Mouse (Mus musculus): ENCODE measurements around the gene Akr1b10. TPM values are rescaled to one million over a fixed set of nuclear protein-coding genes. Genes with fewer than 3 reads are reported as not detected.

Gene Akr1b10
- polyA plus RNA-seq, 1 experiment: not detected

DNA sequence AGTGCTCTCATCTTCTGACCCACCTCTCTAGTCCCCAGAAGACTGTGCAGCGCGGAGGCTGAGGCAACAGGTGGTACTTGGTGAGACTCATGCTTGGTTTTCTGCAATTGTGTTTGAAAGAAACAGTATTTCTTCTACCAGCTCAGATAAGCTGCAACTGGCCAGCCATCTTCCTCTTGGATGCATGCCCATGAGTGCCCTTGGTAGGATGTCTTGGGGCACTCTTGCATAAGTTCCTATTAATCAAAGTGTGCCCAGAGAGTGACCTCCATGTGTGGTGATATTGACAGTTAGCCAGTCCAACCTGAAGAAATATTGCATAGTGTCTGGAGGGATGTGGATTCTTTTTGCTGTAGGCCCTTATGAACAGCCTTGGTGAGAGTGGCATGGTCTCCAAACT is 32.5 kb downstream of the Akr1b10 start:
- TF ChIP-seq CTCF (IDR thresholded peaks at IDR 0.05; ENCODE audit: insufficient read depth, low read depth, low read length) (no peak), POLR2A (IDR thresholded peaks at IDR 0.05; ENCODE audit: insufficient read depth, low read depth, low read length) (no peak)
- 100% methylated on average over 2 of the region's 2 CpGs for WGBS
- Histone ChIP-seq H3K4me3 (ENCODE audit: insufficient read depth, low read depth, low read length) (no peak overlapping the region), H3K4me1 (ENCODE audit: control insufficient read depth, insufficient read depth, low read length) (no peaks in the 10 kb centered on the region), H3K27ac (ENCODE audit: insufficient read depth, low read depth, low read length) (no peak overlapping the region)

- Histone ChIP-seq H3K27ac (ENCODE audit: insufficient read depth, low read depth, low read length) (no peak overlapping the region), H3K4me1 (ENCODE audit: control insufficient read depth, insufficient read depth, low read length) (no peaks in the 10 kb centered on the region), H3K4me3 (ENCODE audit: insufficient read depth, low read depth, low read length) (no peak overlapping the region)
- TF ChIP-seq CTCF (IDR thresholded peaks at IDR 0.05; ENCODE audit: insufficient read depth, low read depth, low read length) (no peak), POLR2A (IDR thresholded peaks at IDR 0.05; ENCODE audit: insufficient read depth, low read depth, low read length) (no peak)
These were observed 35.1 kb downstream of the Akr1b10 start for GRCm38 (mm10) chr6:34419071-34419470.

GRCm38 (mm10) chr6:34439006-34439405 is 55.0 kb downstream of the Akr1b10 start:
- no peak for TF ChIP-seq CTCF (IDR thresholded peaks at IDR 0.05; ENCODE audit: insufficient read depth, low read depth, low read length)
- TF ChIP-seq POLR2A (IDR thresholded peaks at IDR 0.05; ENCODE audit: insufficient read depth, low read depth, low read length): no peak
- Histone ChIP-seq H3K4me3 (ENCODE audit: insufficient read depth, low read depth, low read length) (no peak overlapping the region), H3K4me1 (ENCODE audit: control insufficient read depth, insufficient read depth, low read length) (no peaks in the 10 kb centered on the region), H3K27ac (ENCODE audit: insufficient read depth, low read depth, low read length) (no peak overlapping the region)
- WGBS: 63% methylated on average over 2 of the region's 2 CpGs

DNA sequence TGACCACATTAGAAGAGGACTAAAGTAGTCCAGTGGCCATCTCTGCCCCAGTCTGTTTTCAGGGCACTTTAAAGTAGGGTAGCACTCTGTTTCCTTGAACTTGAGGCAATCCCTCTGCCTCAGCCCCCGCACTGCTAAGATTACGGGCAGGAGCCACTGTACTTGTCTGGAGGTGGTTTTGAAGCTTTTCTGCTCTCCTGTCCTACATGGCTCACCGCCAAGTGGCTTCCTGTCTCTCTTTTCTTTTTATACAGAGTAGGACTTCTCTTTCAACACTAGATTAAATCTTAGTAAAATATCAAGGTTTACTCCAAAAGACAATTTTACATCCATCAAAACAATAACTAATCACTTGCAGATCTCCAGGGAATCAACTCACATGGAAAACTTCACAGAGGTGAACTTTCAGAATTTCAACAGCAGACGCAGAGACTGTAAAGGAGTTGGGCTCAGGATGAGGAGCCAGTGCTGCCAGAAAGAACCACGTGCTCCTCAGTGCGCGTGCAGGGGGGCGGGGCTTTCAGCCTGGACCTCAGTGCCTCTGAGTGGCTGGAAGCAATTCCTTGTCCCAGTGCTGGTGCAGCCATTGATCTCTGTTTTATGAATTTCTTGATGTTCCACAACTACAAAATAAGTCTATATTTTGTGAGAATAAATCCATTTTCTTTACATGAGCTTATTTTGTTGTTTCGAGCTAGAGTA is 57.7 kb downstream of the Akr1b10 start:
- TF ChIP-seq CTCF (IDR thresholded peaks at IDR 0.05; ENCODE audit: insufficient read depth, low read depth, low read length): no peak
- TF ChIP-seq POLR2A (IDR thresholded peaks at IDR 0.05; ENCODE audit: insufficient read depth, low read depth, low read length): no peak
- Histone ChIP-seq H3K27ac (ENCODE audit: insufficient read depth, low read depth, low read length) (no peak overlapping the region), H3K4me3 (ENCODE audit: insufficient read depth, low read depth, low read length) (no peak overlapping the region), H3K4me1 (ENCODE audit: control insufficient read depth, insufficient read depth, low read length) (no peaks in the 10 kb centered on the region)
- WGBS: 68% methylated on average over 9 of the region's 9 CpGs

DNA sequence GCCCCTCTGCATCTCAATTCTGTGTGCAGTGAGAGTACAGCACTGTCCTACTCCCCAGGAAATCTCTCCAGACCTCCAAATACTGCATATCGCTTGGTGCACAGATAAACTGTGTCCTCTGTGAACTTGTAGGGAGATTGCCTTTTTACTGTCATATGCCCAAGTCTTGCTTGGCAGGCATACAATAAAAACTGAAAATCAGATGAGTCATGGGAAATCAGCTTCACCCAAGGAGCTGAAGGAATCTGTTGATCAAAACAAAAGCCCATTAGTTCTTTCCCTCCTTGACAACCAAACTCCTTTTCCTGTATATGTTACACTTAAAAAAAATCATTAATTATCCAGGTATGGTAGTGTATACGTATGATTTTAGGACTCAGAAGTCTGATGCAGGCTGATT is 59.8 kb downstream of the Akr1b10 start:
- H3K4me1 ChIP-seq (ENCODE audit: control insufficient read depth, insufficient read depth, low read length): no peaks in the 10 kb centered on the region
- H3K27ac ChIP-seq (ENCODE audit: insufficient read depth, low read depth, low read length): no peak overlapping the region
- no peak overlapping the region for H3K4me3 ChIP-seq (ENCODE audit: insufficient read depth, low read depth, low read length)
- no peak for TF ChIP-seq CTCF (IDR thresholded peaks at IDR 0.05; ENCODE audit: insufficient read depth, low read depth, low read length)
- no peak for TF ChIP-seq POLR2A (IDR thresholded peaks at IDR 0.05; ENCODE audit: insufficient read depth, low read depth, low read length)
- 90% methylated on average over 2 of the region's 2 CpGs for WGBS

Other genes starting within 250 kb of the Akr1b10 start
- not detected in 2 replicates for gene Slc35b4, start 207.1 kb upstream of the Akr1b10 start, polyA plus RNA-seq (2012; ENCODE audit: insufficient read depth, insufficient read length, low replicate concordance, missing spikeins)
- not detected in 2 replicates for gene Akr1b3, start 66.7 kb upstream of the Akr1b10 start, polyA plus RNA-seq (2012; ENCODE audit: insufficient read depth, insufficient read length, low replicate concordance, missing spikeins)
- not detected in 2 replicates for gene Akr1b8, start 30.1 kb upstream of the Akr1b10 start, polyA plus RNA-seq (2012; ENCODE audit: insufficient read depth, insufficient read length, low replicate concordance, missing spikeins)
- gene Akr1b7, start 28.1 kb downstream of the Akr1b10 start, polyA plus RNA-seq (2012; ENCODE audit: insufficient read depth, insufficient read length, low replicate concordance, missing spikeins): not detected in 2 replicates
- not detected in 2 replicates for gene Bpgm, start 92.0 kb downstream of the Akr1b10 start, polyA plus RNA-seq (2012; ENCODE audit: insufficient read depth, insufficient read length, low replicate concordance, missing spikeins)
- not detected in 2 replicates for gene Cald1, start 214.3 kb downstream of the Akr1b10 start, polyA plus RNA-seq (2012; ENCODE audit: insufficient read depth, insufficient read length, low replicate concordance, missing spikeins)